Mouse (Mus musculus) ES-Bruce4 (cell line): ENCODE data around the gene Dcdc2b. TPM values are rescaled to one million over a fixed set of nuclear protein-coding genes. Genes with fewer than 3 reads are reported as not detected.

ENCODE experiments used
- H3K27ac ChIP-seq: 2 replicates; pipeline ENCODE4 v1.5.1; 2012; ENCODE audit warnings: low read length, inconsistent platforms; ENCODE audit not compliant: insufficient read depth
- H3K27me3 ChIP-seq: 2 replicates; pipeline ENCODE4 v1.6.1; 2012; ENCODE audit warnings: mild to moderate bottlenecking, low read length, inconsistent platforms; ENCODE audit not compliant: control insufficient read depth, poor library complexity, insufficient read depth, severe bottlenecking
- H3K36me3 ChIP-seq: 2 replicates; pipeline ENCODE4 v1.6.1; 2012; ENCODE audit warnings: inconsistent platforms, mild to moderate bottlenecking, low read length, moderate library complexity; ENCODE audit not compliant: control insufficient read depth, poor library complexity, insufficient read depth, severe bottlenecking
- H3K4me1 ChIP-seq: one replicate; pipeline ENCODE4 v1.8.1; 2011; ENCODE audit warnings: low read length; ENCODE audit not compliant: control insufficient read depth, insufficient read depth
- H3K4me3 ChIP-seq: 2 replicates; pipeline ENCODE4 v1.5.1; 2011; ENCODE audit warnings: low read depth, mild to moderate bottlenecking, low read length
- H3K9ac ChIP-seq: 2 replicates; pipeline ENCODE4 v1.6.1; 2012; ENCODE audit warnings: low read depth, mild to moderate bottlenecking, inconsistent platforms; ENCODE audit not compliant: poor library complexity, severe bottlenecking
- H3K9me3 ChIP-seq: replicated peaks from 2 replicates; pipeline ENCODE4 v1.6.1; 2012; ENCODE audit warnings: mild to moderate bottlenecking, low read length, inconsistent platforms; ENCODE audit not compliant: control insufficient read depth, poor library complexity, insufficient read depth, severe bottlenecking
- CTCF ChIP-seq: IDR thresholded peaks from one replicate; pipeline ENCODE4 v1.8.1; 2011; ENCODE audit warnings: low read depth, low read length
- EP300 ChIP-seq: IDR thresholded peaks from 2 replicates; pipeline ENCODE4 v1.6.1; 2011; ENCODE audit warnings: low read depth, low read length; ENCODE audit not compliant: insufficient read depth
- POLR2A ChIP-seq: IDR thresholded peaks from one replicate; pipeline ENCODE4 v1.8.1; 2011; ENCODE audit warnings: low read length; ENCODE audit not compliant: insufficient read depth
- polyA plus RNA-seq: library from polyadenylated mRNA; stranded (reverse); fragments of >200 nt; gene quantifications from 2 replicates; pipeline ENCODE4 v1.2.4, GENCODE M21; 2011; ENCODE audit warnings: low read depth; ENCODE audit not compliant: missing spikeins, insufficient read depth, insufficient read length

Dcdc2b gene
- polyA plus RNA-seq, 1 experiment, result 3.0 TPM

DNA sequence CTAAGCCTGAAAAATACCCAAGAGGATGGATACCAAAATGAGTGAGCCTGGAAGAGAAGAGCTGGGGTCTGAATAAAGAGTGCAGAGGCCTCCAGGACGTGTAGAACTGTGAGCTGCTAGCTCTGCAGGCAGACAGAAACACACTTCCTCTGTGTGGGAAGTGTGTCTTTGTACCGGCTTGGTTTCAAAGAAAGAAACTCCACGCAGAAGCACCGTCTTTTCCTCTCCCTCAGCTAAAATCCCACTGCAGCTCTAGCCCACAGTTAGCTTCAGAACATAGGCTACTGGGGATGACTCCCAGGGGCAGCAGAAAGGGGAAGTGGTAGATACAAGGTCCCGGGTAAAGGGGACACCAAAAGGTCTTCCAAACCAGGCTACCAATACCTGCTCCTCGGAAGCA lies 31.1 kb upstream of the Dcdc2b start:
- no peaks in the 10 kb centered on the region for H3K4me1 ChIP-seq
- no peak overlapping the region for H3K4me3 ChIP-seq
- no peak overlapping the region for H3K9ac ChIP-seq
- H3K27ac ChIP-seq, result no peak overlapping the region
- TF ChIP-seq POLR2A, result no peak
- no peak for TF ChIP-seq CTCF
- TF ChIP-seq EP300, result no peak
- no peaks in the 10 kb centered on the region for H3K9me3 ChIP-seq
- peaks cover 33% of the 10 kb centered on the region for H3K36me3 ChIP-seq
- no peaks in the 10 kb centered on the region for H3K27me3 ChIP-seq

- Histone ChIP-seq H3K27me3 (no peaks in the 10 kb centered on the region), H3K4me3 (no peak overlapping the region), H3K9me3 (no peaks in the 10 kb centered on the region), H3K36me3 (peaks cover 33% of the 10 kb centered on the region), H3K27ac (no peak overlapping the region), H3K4me1 (no peaks in the 10 kb centered on the region), H3K9ac (no peak overlapping the region)
- no peak for TF ChIP-seq EP300
- TF ChIP-seq CTCF, result no peak
- TF ChIP-seq POLR2A, result no peak
These were observed 27.7 kb upstream of the Dcdc2b start for GRCm38 (mm10) chr4:129641756-129642155.

DNA sequence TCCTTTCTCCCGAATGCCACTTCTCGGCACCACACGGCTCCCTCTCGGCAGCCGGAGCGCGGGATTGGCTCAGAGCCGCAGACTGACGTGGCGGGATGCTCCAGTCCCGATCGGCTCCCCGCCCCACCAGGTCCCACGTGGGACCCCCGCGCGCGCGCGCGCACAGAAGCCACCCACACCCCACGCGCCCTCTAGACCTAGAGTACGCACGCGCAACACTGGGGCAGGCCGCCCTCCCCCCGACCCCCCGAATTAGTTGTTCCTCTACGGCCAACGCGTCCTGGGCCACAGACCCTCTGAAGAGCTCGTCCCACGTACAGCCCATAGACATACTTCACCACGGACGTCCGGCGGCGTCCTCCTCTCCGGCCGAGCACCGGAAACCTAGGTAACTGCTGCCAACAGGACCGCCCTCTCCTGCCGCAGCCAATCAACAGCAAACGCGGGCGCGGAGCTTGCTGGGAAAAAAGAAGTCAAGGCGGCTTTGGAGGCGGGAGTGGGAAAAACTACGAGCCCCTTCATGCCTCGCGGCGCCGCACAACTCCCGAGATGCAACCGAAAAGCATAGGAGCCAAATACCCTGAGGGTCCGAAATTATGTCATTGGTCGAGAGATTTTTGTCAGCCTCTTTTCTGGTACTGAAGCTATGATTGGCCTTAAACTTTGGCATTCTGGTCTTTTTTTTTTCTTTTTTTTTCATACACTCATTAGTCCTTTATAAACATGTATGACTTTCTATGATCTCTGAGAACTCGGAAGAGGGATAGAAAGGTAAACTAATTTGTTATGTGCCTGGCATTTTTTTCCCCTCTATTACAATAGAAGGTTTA lies 26.8 kb upstream of the Dcdc2b start, which contains the start of gene Txlna:
Gene Txlna (minus strand): TSS at position 428 of the 830 bp plus-strand sequence.
- Histone ChIP-seq H3K9ac (peak within 1 kb of the TSS; percentile 81), H3K27ac (peak within 1 kb of the TSS; percentile 60), H3K4me3 (peak within 1 kb of the TSS; percentile 97), H3K4me1 (no peaks in the 10 kb centered on the region), H3K27me3 (no peaks in the 10 kb centered on the region), H3K36me3 (peaks cover 37% of the 10 kb centered on the region), H3K9me3 (no peaks in the 10 kb centered on the region)
- 0 out of 2 replicates have a peak, but pooled peaks have one; percentile 56 for TF ChIP-seq EP300
- TF ChIP-seq CTCF, result no peak
- TF ChIP-seq POLR2A, result peak; percentile 81

- Histone ChIP-seq H3K9ac (peak overlapping the region; percentile 81), H3K36me3 (peaks cover 37% of the 10 kb centered on the region), H3K4me1 (no peaks in the 10 kb centered on the region), H3K9me3 (no peaks in the 10 kb centered on the region), H3K4me3 (peak overlapping the region; percentile 97), H3K27me3 (no peaks in the 10 kb centered on the region), H3K27ac (no peak overlapping the region)
- no peak for TF ChIP-seq EP300
- no peak for TF ChIP-seq CTCF
- TF ChIP-seq POLR2A, result no peak
These were observed 26.1 kb upstream of the Dcdc2b start for GRCm38 (mm10) chr4:129640101-129640637.

GRCm38 (mm10) chr4:129639221-129639620 lies 25.2 kb upstream of the Dcdc2b start:
- Histone ChIP-seq H3K27me3 (no peaks in the 10 kb centered on the region), H3K9ac (0 out of 2 replicates have a peak overlapping the region, but pooled peaks have one; percentile 81), H3K9me3 (no peaks in the 10 kb centered on the region), H3K27ac (no peak overlapping the region), H3K36me3 (peaks cover 44% of the 10 kb centered on the region), H3K4me1 (no peaks in the 10 kb centered on the region), H3K4me3 (no peak overlapping the region)
- TF ChIP-seq EP300 (no peak), POLR2A (no peak), CTCF (no peak)

GRCm38 (mm10) chr4:129633852-129634251 lies 19.8 kb upstream of the Dcdc2b start:
- H3K9me3 ChIP-seq, result no peaks in the 10 kb centered on the region
- H3K4me1 ChIP-seq, result no peaks in the 10 kb centered on the region
- no peak overlapping the region for H3K9ac ChIP-seq
- H3K36me3 ChIP-seq, result peaks cover 84% of the 10 kb centered on the region
- TF ChIP-seq CTCF (no peak), EP300 (no peak), POLR2A (no peak)
- no peaks in the 10 kb centered on the region for H3K27me3 ChIP-seq
- no peak overlapping the region for H3K4me3 ChIP-seq
- H3K27ac ChIP-seq, result no peak overlapping the region
